Mouse (Mus musculus) layer of hippocampus, postnatal 14 days (tissue): ENCODE results near the gene Fam84b. TPM values are rescaled to one million over a fixed set of nuclear protein-coding genes. Genes with fewer than 3 reads are reported as not detected.

Experiments
- total RNA-seq, 2 experiments: library from RNA; stranded (reverse); gene quantifications; 2 replicates each; pipeline ENCODE4 v1.2.3; 2021

The Fam84b gene
- total RNA-seq, 2 experiments from 2014 or later = 10.8 to 14.9 TPM

Other genes starting within 250 kb of the Fam84b start
- gene A1bg, start 69.2 kb upstream of the Fam84b start, total RNA-seq = not detected